8 mouse cellular contexts compared by ENCODE assay signal in the genomic region with DNA sequence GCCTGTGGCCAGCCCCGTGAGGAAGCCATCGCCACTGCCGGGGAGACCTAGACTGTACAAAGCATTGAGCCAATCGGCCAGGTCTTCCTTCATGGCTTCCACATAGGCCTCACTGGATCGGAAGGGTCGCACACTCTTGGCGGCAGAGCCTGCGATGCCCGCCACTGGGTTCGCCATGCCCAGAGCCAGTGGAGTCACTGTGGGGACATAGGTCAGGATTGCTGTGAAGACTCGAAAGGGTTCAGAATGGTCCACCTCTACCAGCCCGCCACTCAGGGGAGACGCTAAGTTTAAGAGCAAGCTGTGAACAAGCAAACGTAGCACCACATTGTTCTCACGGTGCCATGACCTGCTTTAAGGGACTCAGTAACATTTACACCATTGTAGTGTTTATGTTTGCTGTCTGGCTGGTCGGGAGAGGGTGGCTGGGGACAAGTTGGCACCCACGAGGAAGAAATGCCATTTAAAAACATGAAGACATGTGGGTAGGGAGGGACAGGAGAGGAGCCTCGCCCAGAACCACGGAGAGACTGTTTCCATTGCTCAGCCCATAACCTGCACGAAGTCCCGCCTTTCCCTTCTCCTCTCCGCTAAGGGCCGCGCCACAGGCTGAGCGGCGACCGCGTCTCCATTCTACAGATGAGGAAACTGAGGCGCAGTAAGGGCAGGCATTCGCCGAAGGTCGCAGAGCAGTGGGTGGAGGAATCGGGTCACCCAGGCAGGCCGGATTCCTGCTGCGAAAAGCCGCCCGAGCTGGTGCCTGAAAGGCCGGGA. TPM values are rescaled to one million over a fixed set of nuclear protein-coding genes. Genes with fewer than 3 reads are reported as not detected.
DNase-seq lines count a peak whose midpoint lies in the region; ATAC-seq and TF ChIP-seq lines count a peak whose summit lies in the region.

No protein-coding gene starts in this region.

- peaks cover 2% of the 10 kb centered on the region; the same call in 1 of the 2 replicates for H3K9me3 ChIP-seq in heart, embryonic 10.5 days
- H3K9me3 ChIP-seq in ES-Bruce4 (replicated peaks; ENCODE audit: control insufficient read depth, insufficient read depth, low read length, poor library complexity, severe bottlenecking) = no peaks in the 10 kb centered on the region
- H3K9me3 ChIP-seq in forebrain, postnatal 0 days (ENCODE audit: low read length) = no peaks in the 10 kb centered on the region
- no peaks in the 10 kb centered on the region for H3K9me3 ChIP-seq in limb, embryonic 12.5 days
- no peaks in the 10 kb centered on the region for H3K9me3 ChIP-seq in neural tube, embryonic 11.5 days (ENCODE audit: control insufficient read depth, low read length)

- TF ChIP-seq POLR2A in ES-Bruce4 (IDR thresholded peaks at IDR 0.05; ENCODE audit: insufficient read depth, low read length) = no peak

- H3K4me3 ChIP-seq in heart, embryonic 10.5 days = peak overlapping the region; percentile 77
- peak overlapping the region; percentile 78 for H3K4me3 ChIP-seq in ES-Bruce4 (ENCODE audit: low read depth, low read length)
- peak overlapping the region; percentile 68 for H3K4me3 ChIP-seq in forebrain, postnatal 0 days (ENCODE audit: low read depth, low read length)
- peak overlapping the region; percentile 74 for H3K4me3 ChIP-seq in limb, embryonic 12.5 days (replicated peaks)
- peak overlapping the region; percentile 69 for H3K4me3 ChIP-seq in neural tube, embryonic 11.5 days (ENCODE audit: low read depth, low read length)

- peaks cover 47% of the 10 kb centered on the region for H3K4me1 ChIP-seq in heart, embryonic 10.5 days
- H3K4me1 ChIP-seq in ES-Bruce4 (ENCODE audit: control insufficient read depth, insufficient read depth, low read length) = peaks cover 4% of the 10 kb centered on the region
- peaks cover 23% of the 10 kb centered on the region for H3K4me1 ChIP-seq in forebrain, postnatal 0 days (ENCODE audit: insufficient read depth)
- peaks cover 46% of the 10 kb centered on the region for H3K4me1 ChIP-seq in limb, embryonic 12.5 days (replicated peaks)
- peaks cover 30% of the 10 kb centered on the region for H3K4me1 ChIP-seq in neural tube, embryonic 11.5 days (ENCODE audit: control insufficient read depth, insufficient read depth, low read length)

- H3K27me3 ChIP-seq in heart, embryonic 10.5 days (ENCODE audit: insufficient read depth, poor library complexity, severe bottlenecking) = peaks cover 53% of the 10 kb centered on the region
- no peaks in the 10 kb centered on the region for H3K27me3 ChIP-seq in ES-Bruce4 (ENCODE audit: control insufficient read depth, insufficient read depth, low read length, poor library complexity, severe bottlenecking)
- H3K27me3 ChIP-seq in forebrain, postnatal 0 days (ENCODE audit: insufficient read depth, low read length) = peaks cover 29% of the 10 kb centered on the region
- H3K27me3 ChIP-seq in limb, embryonic 12.5 days = peaks cover 54% of the 10 kb centered on the region
- peaks cover 46% of the 10 kb centered on the region for H3K27me3 ChIP-seq in neural tube, embryonic 11.5 days (ENCODE audit: control insufficient read depth, insufficient read depth, low read length)

- H3K27ac ChIP-seq in heart, embryonic 10.5 days = peak overlapping the region; percentile 86
- no peak overlapping the region for H3K27ac ChIP-seq in ES-Bruce4 (ENCODE audit: insufficient read depth, low read length)
- H3K27ac ChIP-seq in forebrain, postnatal 0 days (ENCODE audit: low read depth, low read length) = 0 out of 2 replicates have a peak overlapping the region, but pooled peaks have one; percentile 21
- H3K27ac ChIP-seq in limb, embryonic 12.5 days = no peak overlapping the region
- H3K27ac ChIP-seq in neural tube, embryonic 11.5 days (ENCODE audit: low read depth, low read length) = no peak overlapping the region

- peaks cover 28% of the 10 kb centered on the region for H3K36me3 ChIP-seq in heart, embryonic 10.5 days
- H3K36me3 ChIP-seq in ES-Bruce4 (ENCODE audit: control insufficient read depth, insufficient read depth, low read length, poor library complexity, severe bottlenecking) = peaks cover 10% of the 10 kb centered on the region
- H3K36me3 ChIP-seq in forebrain, postnatal 0 days (ENCODE audit: insufficient read depth) = peaks cover 25% of the 10 kb centered on the region
- H3K36me3 ChIP-seq in limb, embryonic 12.5 days = peaks cover 22% of the 10 kb centered on the region
- peaks cover 11% of the 10 kb centered on the region for H3K36me3 ChIP-seq in neural tube, embryonic 11.5 days (ENCODE audit: control insufficient read depth, insufficient read depth, low read length)

- peak overlapping the region; percentile 93 for H3K4me2 ChIP-seq in forebrain, postnatal 0 days (ENCODE audit: low read depth)
- peak overlapping the region; percentile 94 for H3K4me2 ChIP-seq in limb, embryonic 12.5 days
- peak overlapping the region; percentile 91 for H3K4me2 ChIP-seq in neural tube, embryonic 11.5 days (ENCODE audit: low read depth)

- no peak for TF ChIP-seq CTCF in ES-Bruce4 (IDR thresholded peaks at IDR 0.05; ENCODE audit: low read depth, low read length)
- TF ChIP-seq CTCF in forebrain, postnatal 0 days (IDR thresholded peaks at IDR 0.05; ENCODE audit: low read depth) = 0 out of 2 replicates have a peak, but pooled peaks have one; percentile 1

- peak overlapping the region; percentile 85 for H3K9ac ChIP-seq in ES-Bruce4 (ENCODE audit: low read depth, poor library complexity, severe bottlenecking)
- peak overlapping the region; percentile 66 for H3K9ac ChIP-seq in forebrain, postnatal 0 days
- peak overlapping the region; percentile 75 for H3K9ac ChIP-seq in limb, embryonic 12.5 days (replicated peaks)
- H3K9ac ChIP-seq in neural tube, embryonic 11.5 days (ENCODE audit: low read length) = peak overlapping the region; percentile 63

- DNase-seq in heart, embryonic 10.5 days (ENCODE audit: low spot score) = no peak
- no peak for DNase-seq in heart, adult 18-20 months
- DNase-seq in forebrain, postnatal 0 days = no peak
- DNase-seq in neural tube, embryonic 11.5 days (ENCODE audit: low spot score) = no peak
- no peak for DNase-seq in cerebellum, adult 9-10 months
- DNase-seq in layer of hippocampus, postnatal 36 days = no peak

- WGBS in heart, embryonic 10.5 days = 11% methylated on average over 38 of the region's 38 CpGs
- 13% methylated on average over 37 of the region's 38 CpGs for WGBS in forebrain, postnatal 0 days
- 13% methylated on average over 38 of the region's 38 CpGs for WGBS in limb, embryonic 12.5 days
- WGBS in neural tube, embryonic 11.5 days = 15% methylated on average over 37 of the region's 38 CpGs

- no peak; the same call in 1 of the 2 replicates for ATAC-seq in forebrain, postnatal 0 days
- ATAC-seq in limb, embryonic 12.5 days (ENCODE audit: insufficient number of reproducible peaks, insufficient read depth, low FRiP score, low TSS enrichment, low read depth) = no peak
- ATAC-seq in neural tube, embryonic 11.5 days (ENCODE audit: insufficient read depth, low FRiP score, low TSS enrichment) = no peak

- TF ChIP-seq EP300 in ES-Bruce4 (IDR thresholded peaks at IDR 0.05; ENCODE audit: insufficient read depth, low read depth, low read length) = no peak

RNA-seq across cellular contexts. Expression of gene Gas2l1, which starts 0.7 kb away (rescaled TPM):
- polyA plus RNA-seq in heart, embryonic 10.5 days (2016; fragmentation: Nextera tagmentation; extraction: Ambion mirVana) = 27.0 and 34.4 TPM in 2 replicates
- total RNA-seq in heart, adult 18-20 months (2021) = 10 to 100 TPM; 16.1 to 17.6 TPM
- polyA plus RNA-seq in ES-Bruce4 (2011; ENCODE audit: insufficient read depth, insufficient read length, low read depth, missing spikeins) = 28.4 and 31.8 TPM in 2 replicates
- total RNA-seq in forebrain, postnatal 0 days (2014; rRNA removed) = 25.9 and 30.7 TPM in 2 replicates
- polyA plus RNA-seq in forebrain, postnatal 0 days (2015; fragmentation: Nextera tagmentation; extraction: Ambion mirVana) = 18.7 and 23.3 TPM in 2 replicates
- polyA plus RNA-seq in limb, embryonic 12.5 days (2016; fragmentation: Nextera tagmentation; extraction: Ambion mirVana) = 40.5 and 44.9 TPM in 2 replicates
- 32.1 and 32.9 TPM in 2 replicates for polyA plus RNA-seq in neural tube, embryonic 11.5 days (2014; fragmentation: Nextera tagmentation; extraction: Ambion mirVana)
- 100 to 1,000 TPM in 1 of 2 experiments, 10 to 100 TPM in 1; 95.7 to 104 TPM for total RNA-seq in layer of hippocampus, postnatal 36 days (2021)

RNA-seq across cellular contexts. Expression of gene Rasl10a, which starts 6.5 kb away (rescaled TPM):
- 1.1 and 1.4 TPM in 2 replicates for polyA plus RNA-seq in heart, embryonic 10.5 days (2016; fragmentation: Nextera tagmentation; extraction: Ambion mirVana)
- total RNA-seq in heart, adult 18-20 months (2021) = 1 to 10 TPM; 3.8 to 5.6 TPM
- polyA plus RNA-seq in ES-Bruce4 (2011; ENCODE audit: insufficient read depth, insufficient read length, low read depth, missing spikeins) = 4.2 and 4.4 TPM in 2 replicates
- 2.3 and 6.8 TPM in 2 replicates for total RNA-seq in forebrain, postnatal 0 days (2014; rRNA removed)
- 4.5 and 5.3 TPM in 2 replicates for polyA plus RNA-seq in forebrain, postnatal 0 days (2015; fragmentation: Nextera tagmentation; extraction: Ambion mirVana)
- polyA plus RNA-seq in limb, embryonic 12.5 days (2016; fragmentation: Nextera tagmentation; extraction: Ambion mirVana) = 2.8 and 3.2 TPM in 2 replicates
- polyA plus RNA-seq in neural tube, embryonic 11.5 days (2014; fragmentation: Nextera tagmentation; extraction: Ambion mirVana) = 0.66 and 0.74 TPM in 2 replicates
- 100 to 1,000 TPM in 1 of 2 experiments, 10 to 100 TPM in 1; 88.6 to 112 TPM for total RNA-seq in layer of hippocampus, postnatal 36 days (2021)

RNA-seq across cellular contexts. Expression of gene Rhbdd3, which starts 34.3 kb away (rescaled TPM):
- 34.2 and 35.0 TPM in 2 replicates for polyA plus RNA-seq in heart, embryonic 10.5 days (2016; fragmentation: Nextera tagmentation; extraction: Ambion mirVana)
- total RNA-seq in heart, adult 18-20 months (2021) = 10 to 100 TPM; 25.6 to 28.2 TPM
- polyA plus RNA-seq in ES-Bruce4 (2011; ENCODE audit: insufficient read depth, insufficient read length, low read depth, missing spikeins) = 18.3 and 20.3 TPM in 2 replicates
- total RNA-seq in forebrain, postnatal 0 days (2014; rRNA removed) = 31.0 and 34.5 TPM in 2 replicates
- 33.3 and 36.6 TPM in 2 replicates for polyA plus RNA-seq in forebrain, postnatal 0 days (2015; fragmentation: Nextera tagmentation; extraction: Ambion mirVana)
- polyA plus RNA-seq in limb, embryonic 12.5 days (2016; fragmentation: Nextera tagmentation; extraction: Ambion mirVana) = 23.2 and 24.8 TPM in 2 replicates
- polyA plus RNA-seq in neural tube, embryonic 11.5 days (2014; fragmentation: Nextera tagmentation; extraction: Ambion mirVana) = 21.4 and 23.8 TPM in 2 replicates
- total RNA-seq in layer of hippocampus, postnatal 36 days (2021) = 10 to 100 TPM; 20.2 to 22.2 TPM

RNA-seq across cellular contexts. Expression of gene Ewsr1, which starts 34.6 kb away (rescaled TPM):
- polyA plus RNA-seq in heart, embryonic 10.5 days (2016; fragmentation: Nextera tagmentation; extraction: Ambion mirVana) = 569 and 680 TPM in 2 replicates
- total RNA-seq in heart, adult 18-20 months (2021) = 100 to 1,000 TPM in 1 of 2 experiments, 10 to 100 TPM in 1; 70.0 to 104 TPM
- 1,045 and 1,093 TPM in 2 replicates for polyA plus RNA-seq in ES-Bruce4 (2011; ENCODE audit: insufficient read depth, insufficient read length, low read depth, missing spikeins)
- 271 and 355 TPM in 2 replicates for total RNA-seq in forebrain, postnatal 0 days (2014; rRNA removed)
- 362 and 390 TPM in 2 replicates for polyA plus RNA-seq in forebrain, postnatal 0 days (2015; fragmentation: Nextera tagmentation; extraction: Ambion mirVana)
- polyA plus RNA-seq in limb, embryonic 12.5 days (2016; fragmentation: Nextera tagmentation; extraction: Ambion mirVana) = 1,006 and 1,007 TPM in 2 replicates
- polyA plus RNA-seq in neural tube, embryonic 11.5 days (2014; fragmentation: Nextera tagmentation; extraction: Ambion mirVana) = 449 and 456 TPM in 2 replicates
- total RNA-seq in layer of hippocampus, postnatal 36 days (2021) = 100 to 1,000 TPM; 319 to 373 TPM

Comparison
In these comparisons a context has a peak if more than half of its experiments do, and no peak if none do; other contexts are left out.
1. H3K27ac ChIP-seq: peak in heart, embryonic 10.5 days (single experiment) and forebrain, postnatal 0 days (single experiment); none in ES-Bruce4 (single experiment), limb, embryonic 12.5 days (single experiment) and neural tube, embryonic 11.5 days (single experiment).
2. Peak in every context shown above with its lines, with median percentiles within 50 percentile points of each other: H3K4me3 ChIP-seq, H3K9ac ChIP-seq and H3K4me2 ChIP-seq.